ENCODE assay signal across 8 mouse cellular contexts in genomic region chr3:96219661-96220130, GRCm38 (mm10). TPM values are rescaled to one million over a fixed set of nuclear protein-coding genes. Genes with fewer than 3 reads are reported as not detected.
A peak's percentile ranks its signal among the peaks of the same experiment; 100 is the strongest.
DNase-seq lines count a peak whose midpoint lies in the region; ATAC-seq lines count a peak whose summit lies in the region.

Bola1 (minus strand) TSS chr3:96219709.
Hist2h2ab (plus strand) TSS chr3:96219865.

- peak within 1 kb of the TSS; percentile 56 for H3K4me3 ChIP-seq in intestine, embryonic 15.5 days (replicated peaks)

- H3K27me3 ChIP-seq in intestine, embryonic 15.5 days (replicated peaks), result no peaks in the 10 kb centered on the region

- peak within 1 kb of the TSS; percentile 98 for H3K27ac ChIP-seq in intestine, embryonic 15.5 days

- DNase-seq in adrenal gland, adult 8-10 months, result peak; percentile 66
- DNase-seq in embryo, embryonic 9.5 days (ENCODE audit: extremely low spot score), result peak; percentile 87
- DNase-seq in gastrocnemius, postnatal 36 days, result peak; percentile 26 to 78
- DNase-seq in left cerebral cortex, postnatal 14 days (ENCODE audit: low spot score in 2 of 2), result peak; percentile 71 to 92
- peak; percentile 68 to 79 for DNase-seq in right cerebral cortex, postnatal 36 days (ENCODE audit: low spot score in 2 of 2)
- peak; percentile 64 to 65 for DNase-seq in urinary bladder, postnatal 4 days (ENCODE audit: low spot score in 2 of 2)

- no peaks in the 10 kb centered on the region for H3K36me3 ChIP-seq in intestine, embryonic 15.5 days

- under 1% methylated on average over 37 of the region's 37 CpGs for WGBS in intestine, embryonic 15.5 days

- peaks cover 13% of the 10 kb centered on the region; the same call in 1 of the 2 replicates for H3K4me1 ChIP-seq in intestine, embryonic 15.5 days (replicated peaks)

- intact Hi-C loops in gastrocnemius, postnatal 36 days (cut with DNase I), result no loop called here
- intact Hi-C loops in left cerebral cortex, postnatal 14 days (cut with DNase I), result loop anchor here (10.0 kb wide), 1 partner anchor 155 kb away; no protein-coding TSS in a partner anchor

- peak within 1 kb of the TSS; percentile 73 for H3K9ac ChIP-seq in intestine, embryonic 15.5 days

- peak; percentile 86 for ATAC-seq in intestine, embryonic 15.5 days
- ATAC-seq in megakaryocyte-erythroid progenitor cell, adult 5-6 weeks (replicated peaks; ENCODE audit: low FRiP score, low TSS enrichment, poor library complexity, severe bottlenecking), result peak; percentile 42

- peak within 1 kb of the TSS; percentile 83 for H3K4me2 ChIP-seq in intestine, embryonic 15.5 days (replicated peaks)

- no peaks in the 10 kb centered on the region for H3K9me3 ChIP-seq in intestine, embryonic 15.5 days

RNA-seq across cellular contexts. Expression of gene Bola1, which starts in this region (rescaled TPM):
- total RNA-seq in adrenal gland, adult 8-10 months (2022), result 10 to 100 TPM; 24.2 to 48.0 (median 33.0) TPM
- 10 to 100 TPM; 20.8 to 24.6 TPM for total RNA-seq in gastrocnemius, postnatal 36 days (2021)
- 59.5 and 60.7 TPM in 2 replicates for polyA plus RNA-seq in intestine, embryonic 15.5 days (2015; fragmentation: Nextera tagmentation; extraction: Ambion mirVana)
- total RNA-seq in left cerebral cortex, postnatal 14 days (2021), result 10 to 100 TPM; 16.8 to 17.6 TPM
- 35.9 and 55.4 TPM in 2 replicates for total RNA-seq in megakaryocyte-erythroid progenitor cell, adult 5-6 weeks (2014; fragmentation: Nextera tagmentation)
- 39.3 and 44.8 TPM in 2 replicates for total RNA-seq in megakaryocyte-erythroid progenitor cell, adult 5-6 weeks (2017)

RNA-seq across cellular contexts. Expression of gene Hist2h2ab, which starts in this region (rescaled TPM):
- total RNA-seq in adrenal gland, adult 8-10 months (2022), result 1 to 10 TPM; 4.8 to 9.2 (median 9.0) TPM
- under 1 TPM in 1 of 2 experiments, not detected in 1; 0.92 TPM for total RNA-seq in gastrocnemius, postnatal 36 days (2021)
- polyA plus RNA-seq in intestine, embryonic 15.5 days (2015; fragmentation: Nextera tagmentation; extraction: Ambion mirVana), result 1.1 and 1.6 TPM in 2 replicates
- 10 to 100 TPM in 1 of 2 experiments, 1 to 10 TPM in 1; 7.4 to 11.7 TPM for total RNA-seq in left cerebral cortex, postnatal 14 days (2021)
- 13.4 and 16.5 TPM in 2 replicates for total RNA-seq in megakaryocyte-erythroid progenitor cell, adult 5-6 weeks (2014; fragmentation: Nextera tagmentation)
- 180 and 196 TPM in 2 replicates for total RNA-seq in megakaryocyte-erythroid progenitor cell, adult 5-6 weeks (2017)

Comparison
In these comparisons a context has a peak if more than half of its experiments do, and no peak if none do; other contexts are left out.
1. Peak in every context shown above with its lines: DNase-seq, ATAC-seq, H3K4me3 ChIP-seq and H3K27ac ChIP-seq.